Mouse (Mus musculus) gastrocnemius, adult 18-20 months (tissue): ENCODE measurements around the gene Slc36a4. TPM values are rescaled to one million over a fixed set of nuclear protein-coding genes. Genes with fewer than 3 reads are reported as not detected.

Source experiments
- DNase-seq: peaks from one replicate; pipeline ENCODE4 v3.0.0; 2021; ENCODE audit warnings: low spot score
- total RNA-seq, 2 experiments: library from RNA; stranded (reverse); gene quantifications; 2 replicates each; pipeline ENCODE4 v1.2.3; 2021

Gene Slc36a4
- total RNA-seq, 2 experiments from 2014 or later: 1.2 to 1.8 TPM

DNA sequence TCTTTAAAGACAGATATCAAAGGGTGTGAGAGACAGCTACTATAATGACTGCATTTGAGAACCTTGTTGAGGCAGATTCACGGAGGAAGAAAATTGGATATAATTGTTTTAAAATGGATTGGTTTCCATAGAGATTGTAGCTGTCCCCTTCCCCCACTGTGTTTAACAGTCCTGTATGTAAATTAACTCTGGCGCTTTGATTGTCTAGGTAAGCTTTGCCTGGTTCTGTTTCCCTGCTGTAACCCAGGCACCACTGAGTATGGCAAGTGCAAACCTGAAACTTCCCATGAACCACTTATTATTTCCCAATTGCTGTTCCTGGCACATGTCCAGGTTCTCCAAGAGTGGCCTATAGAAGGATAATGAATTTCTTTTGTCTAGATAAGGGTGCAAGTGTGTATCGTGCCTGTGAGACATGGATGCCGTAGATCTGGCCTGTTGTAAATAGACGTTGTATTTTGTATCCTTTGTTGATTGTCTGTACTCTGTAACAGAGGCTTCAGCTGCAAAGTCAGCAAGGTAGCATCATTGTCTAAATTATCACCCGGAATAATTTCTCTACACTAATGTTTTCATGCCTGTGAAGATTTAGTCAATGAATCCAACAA, 11.8 kb downstream of the Slc36a4 start:
- DNase-seq: no peak

GRCm38 (mm10) chr9:15722506-15722905, 13.0 kb downstream of the Slc36a4 start:
- no peak for DNase-seq

GRCm38 (mm10) chr9:15727168-15727567, 17.6 kb downstream of the Slc36a4 start:
- DNase-seq: no peak

DNA sequence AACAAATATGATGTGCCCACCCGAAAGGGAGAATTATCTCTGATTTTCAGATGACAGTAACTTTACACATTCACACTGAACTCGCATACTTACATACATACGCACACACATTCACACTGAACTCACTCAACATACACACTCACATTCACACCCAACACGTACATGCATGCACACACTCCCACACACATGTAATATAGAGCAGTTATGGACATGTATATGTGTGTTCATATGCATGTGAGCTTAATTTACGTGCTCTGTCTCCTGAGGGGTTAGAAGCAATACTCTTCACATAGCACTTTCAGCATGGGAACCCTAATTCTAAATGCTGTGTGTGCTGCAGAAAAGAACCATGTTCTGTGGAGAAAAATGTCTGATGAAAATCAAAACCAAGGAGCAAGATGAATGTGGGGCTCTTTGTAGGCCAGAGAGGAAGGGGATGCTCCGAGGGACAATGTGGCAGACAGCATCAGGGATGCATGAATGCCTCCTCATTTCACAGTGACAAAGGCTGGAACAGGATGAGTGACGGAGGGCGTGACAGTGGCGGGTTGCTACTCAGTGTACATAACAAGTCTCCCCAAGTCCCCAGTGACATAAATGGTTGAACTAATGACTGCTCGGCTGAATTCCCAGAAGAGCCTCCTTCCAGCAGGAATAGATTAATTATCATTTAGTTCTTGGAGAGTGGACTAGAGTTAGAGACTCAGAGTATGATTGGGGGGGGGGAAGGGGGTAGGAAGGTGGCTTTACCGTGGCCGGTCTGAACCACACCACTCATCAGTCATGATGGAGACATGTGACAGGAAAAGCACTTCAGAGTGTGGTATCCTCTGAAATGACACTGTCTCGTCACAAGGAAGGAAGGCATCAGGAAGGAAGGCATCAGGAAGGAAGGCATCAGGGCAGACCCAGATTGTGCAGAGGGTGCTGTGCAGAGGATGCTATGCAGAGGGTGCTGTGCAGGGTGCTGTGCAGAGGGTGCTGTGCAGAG, 22.5 kb downstream of the Slc36a4 start:
- no peak for DNase-seq

- no peak for DNase-seq
These were observed 24.7 kb downstream of the Slc36a4 start for GRCm38 (mm10) chr9:15734056-15734866.

DNA sequence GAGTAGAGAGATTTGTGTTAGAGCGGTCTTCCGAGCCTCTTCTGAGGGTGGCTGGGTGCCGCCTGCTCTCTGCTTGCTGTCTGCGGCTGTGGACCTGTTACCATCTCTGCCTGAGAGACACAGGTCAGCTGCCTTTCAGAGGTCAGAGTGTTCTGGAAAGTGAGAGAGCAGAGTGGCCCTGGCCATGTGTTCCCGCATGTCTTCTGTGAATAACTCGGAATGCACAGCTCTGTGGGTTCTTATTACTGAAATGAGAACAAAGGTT, 25.3 kb downstream of the Slc36a4 start:
- DNase-seq: no peak

DNA sequence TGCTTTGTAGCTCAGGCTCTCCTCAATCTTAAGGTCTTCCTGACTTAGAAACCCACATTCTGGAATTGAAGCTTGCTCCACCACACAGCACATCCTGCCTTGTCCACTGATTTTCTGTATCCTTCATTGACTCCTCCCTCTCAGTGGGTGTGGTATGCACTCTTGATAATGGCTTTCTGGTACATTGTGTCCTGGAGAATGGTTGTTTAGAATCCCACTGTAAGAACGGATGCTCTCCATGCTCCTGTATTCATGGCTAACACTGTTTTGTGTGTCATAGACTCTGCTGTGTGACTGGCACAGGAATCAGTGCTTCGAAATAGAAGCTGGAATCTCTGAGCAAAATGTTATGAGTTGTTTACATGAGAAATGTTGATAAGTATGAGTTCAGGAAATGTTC, 28.0 kb downstream of the Slc36a4 start:
- DNase-seq: no peak

GRCm38 (mm10) chr9:15741428-15741827, 31.9 kb downstream of the Slc36a4 start:
- no peak for DNase-seq

GRCm38 (mm10) chr9:15741931-15742330, 32.4 kb downstream of the Slc36a4 start:
- no peak for DNase-seq

- no peak for DNase-seq
These were observed 36.6 kb downstream of the Slc36a4 start for GRCm38 (mm10) chr9:15745985-15746607.

GRCm38 (mm10) chr9:15746636-15747035, 37.1 kb downstream of the Slc36a4 start:
- DNase-seq: no peak

GRCm38 (mm10) chr9:15748383-15748782, 38.8 kb downstream of the Slc36a4 start:
- no peak for DNase-seq

DNA sequence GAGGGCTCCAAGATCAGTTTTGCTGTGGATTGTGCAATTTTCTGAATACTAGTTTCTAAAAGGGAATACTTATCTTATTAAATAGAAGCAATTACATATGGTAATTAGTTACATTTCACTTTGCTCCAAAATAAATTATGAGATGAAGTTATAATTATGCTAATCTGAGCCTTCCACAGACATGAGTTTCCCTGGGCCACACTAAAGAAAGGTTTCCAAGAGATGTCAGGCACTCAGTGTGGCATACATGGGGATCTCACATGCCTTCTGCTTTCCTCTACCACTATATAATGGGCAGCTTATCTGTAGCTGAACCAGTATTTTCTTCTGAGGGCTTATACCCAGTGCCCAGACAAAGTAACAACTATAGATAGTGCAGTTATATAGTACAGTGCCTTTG, 49.8 kb downstream of the Slc36a4 start:
- no peak for DNase-seq

- DNase-seq: no peak
These were observed 56.8 kb downstream of the Slc36a4 start for GRCm38 (mm10) chr9:15766379-15766778.

DNA sequence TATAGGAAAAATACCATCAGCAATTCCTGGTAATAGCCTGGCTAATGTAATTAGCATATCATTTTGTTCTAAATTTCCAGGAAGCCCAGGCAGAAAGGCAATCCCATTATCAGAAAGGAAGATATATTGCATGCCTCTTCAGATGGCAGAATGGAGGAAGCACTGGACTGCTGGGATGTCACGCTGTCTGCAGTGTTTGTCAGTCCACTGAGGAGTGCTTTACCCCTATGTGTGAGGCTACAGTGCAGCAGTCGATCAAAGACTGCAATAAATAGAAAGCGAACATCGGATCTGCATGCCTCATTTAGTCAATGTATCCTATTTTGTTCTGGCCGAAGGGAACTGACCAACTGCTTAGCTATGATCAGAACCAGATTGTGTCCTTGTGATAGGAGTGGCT, 57.3 kb downstream of the Slc36a4 start:
- DNase-seq: no peak

DNA sequence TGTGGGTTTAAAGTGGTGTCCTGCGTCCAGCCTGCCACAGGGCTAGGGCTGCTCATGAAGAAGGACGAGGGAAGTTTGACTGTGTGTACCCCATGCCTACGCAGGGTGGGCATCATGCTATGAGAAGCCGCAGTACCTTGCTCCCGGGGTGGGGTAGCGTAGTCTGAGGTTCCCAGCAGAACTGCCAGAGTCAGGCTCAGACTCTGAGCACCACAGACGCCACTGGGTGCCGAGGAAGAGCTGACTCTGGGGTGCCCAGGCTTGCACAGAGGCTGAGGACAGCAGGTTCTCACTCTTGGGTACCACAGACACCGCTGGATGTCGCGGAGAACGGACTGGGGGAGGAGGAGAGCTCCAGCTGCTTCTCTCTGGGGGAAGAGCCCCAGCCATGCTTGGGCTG, 63.2 kb downstream of the Slc36a4 start:
- no peak for DNase-seq

DNA sequence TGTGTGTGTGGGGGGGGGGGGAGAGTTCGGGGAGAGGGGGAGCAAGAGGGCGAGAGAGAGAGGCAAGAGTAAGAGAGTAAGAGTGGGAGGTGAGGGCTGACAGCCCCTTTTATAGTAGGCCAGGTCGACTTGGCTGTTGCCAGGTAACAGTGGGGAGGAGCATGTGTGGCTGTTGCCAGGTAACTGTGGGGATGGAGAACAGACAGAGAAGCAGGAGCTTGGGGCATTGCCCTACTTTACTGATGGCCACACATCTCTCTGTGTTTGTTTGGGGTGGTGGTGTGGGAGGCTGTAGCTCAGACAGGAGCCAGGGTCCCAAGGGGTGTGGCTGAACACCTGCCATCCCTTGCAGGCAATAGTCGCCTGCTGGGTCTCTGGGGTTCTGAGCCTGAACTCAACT, 63.9 kb downstream of the Slc36a4 start:
- DNase-seq: no peak

DNA sequence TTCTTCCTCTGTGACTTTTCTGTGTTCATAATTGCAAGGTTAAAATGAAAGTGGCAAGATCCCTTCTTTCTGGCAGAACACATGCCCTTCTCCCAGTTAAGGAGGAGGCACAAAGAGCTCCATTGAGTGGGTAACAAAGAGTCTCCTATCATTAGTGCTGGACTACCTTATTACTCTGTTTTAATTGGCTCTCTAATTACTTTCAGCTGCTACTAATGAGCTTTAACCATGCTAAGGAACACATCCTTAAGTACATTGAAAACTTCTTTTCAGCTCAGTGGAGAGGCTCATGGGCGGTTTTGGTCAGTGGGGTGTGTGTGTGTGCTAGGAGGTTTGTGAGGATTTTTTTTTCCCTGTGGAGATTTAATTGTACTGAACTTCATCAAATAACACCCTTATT, 65.4 kb downstream of the Slc36a4 start:
- DNase-seq: no peak

DNA sequence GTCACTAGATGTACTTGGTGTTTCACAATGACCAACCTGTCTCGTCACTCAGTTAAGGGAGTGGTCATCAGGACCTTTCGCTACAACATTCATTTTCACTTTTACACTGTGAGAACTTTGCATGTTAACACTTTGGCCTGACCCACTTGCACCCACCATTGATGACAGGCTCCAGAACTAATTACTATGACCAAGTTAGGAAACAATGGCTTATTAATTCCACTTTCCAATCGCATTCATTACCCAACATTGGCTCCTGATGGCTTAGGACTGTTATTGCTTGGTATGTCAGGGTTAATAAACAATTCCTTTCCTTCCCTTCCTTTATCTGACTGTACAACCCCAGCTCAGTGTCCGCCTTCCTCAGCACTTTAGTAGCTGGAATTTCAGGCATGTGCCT, 72.4 kb downstream of the Slc36a4 start:
- no peak for DNase-seq

DNA sequence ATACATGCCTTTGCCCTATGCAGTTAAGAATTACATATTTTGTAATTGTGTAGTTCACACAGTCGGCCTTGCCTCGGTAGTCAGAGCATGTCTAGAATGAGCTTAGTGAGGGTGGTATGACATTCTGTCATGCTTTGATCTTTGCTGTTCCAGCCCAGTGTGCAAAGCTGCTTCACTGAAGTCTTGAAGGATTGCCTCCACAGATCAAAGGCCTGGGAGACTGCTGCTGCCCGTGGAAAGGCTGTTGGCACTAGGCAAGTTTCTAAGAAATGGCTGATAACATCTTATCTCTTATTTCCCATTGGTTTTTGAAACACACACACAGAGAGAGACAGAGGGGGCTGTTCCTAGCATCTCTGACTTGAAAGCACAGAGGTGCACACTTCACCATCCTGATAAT, 76.7 kb downstream of the Slc36a4 start:
- no peak for DNase-seq

- DNase-seq: no peak
These were observed 77.1 kb downstream of the Slc36a4 start for GRCm38 (mm10) chr9:15786610-15787009.

DNA sequence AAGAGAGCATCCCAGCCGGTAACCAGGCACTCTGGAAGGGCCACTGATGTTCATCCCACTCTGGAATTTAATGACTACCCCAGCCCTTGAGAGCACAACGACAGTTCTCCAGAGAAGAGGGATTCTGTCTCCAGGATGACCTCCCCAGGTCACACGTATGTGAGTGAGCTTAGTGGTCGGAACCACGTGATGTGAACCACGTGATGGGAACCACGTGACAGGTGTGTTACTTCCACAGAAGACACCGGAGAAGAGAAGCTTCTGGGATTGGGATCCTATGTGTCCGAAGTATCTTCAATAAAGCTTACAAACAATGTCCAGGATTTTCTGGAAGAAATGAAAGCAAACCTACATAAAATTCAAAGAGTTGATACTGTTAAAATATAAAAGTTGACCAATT, 82.5 kb downstream of the Slc36a4 start:
- DNase-seq: no peak
